Mouse (Mus musculus): ENCODE data around the gene Tifa. TPM values are rescaled to one million over a fixed set of nuclear protein-coding genes. Genes with fewer than 3 reads are reported as not detected.

Tifa gene
- polyA plus RNA-seq, 1 experiment from 2014 or later, result 3.1 TPM

GRCm38 (mm10) chr3:127862479-127862878, 72.9 kb downstream of the Tifa start:
- no peaks in the 10 kb centered on the region for H3K36me3 ChIP-seq (ENCODE audit: control insufficient read depth, insufficient read depth, low read length)
- no peak overlapping the region for H3K4me2 ChIP-seq (ENCODE audit: low read length)
- H3K27me3 ChIP-seq (ENCODE audit: control insufficient read depth, insufficient read depth, low read depth, low read length), result no peaks in the 10 kb centered on the region
- no peak overlapping the region for H3K9ac ChIP-seq (ENCODE audit: low read depth, low read length)
- no peak overlapping the region for H3K27ac ChIP-seq (ENCODE audit: low read length)
- ATAC-seq, result no peak
- H3K4me3 ChIP-seq (ENCODE audit: low read depth, low read length), result no peak overlapping the region
- no peaks in the 10 kb centered on the region for H3K4me1 ChIP-seq (ENCODE audit: control insufficient read depth, insufficient read depth, low read length)
- no peaks in the 10 kb centered on the region for H3K9me3 ChIP-seq (replicated peaks; ENCODE audit: control insufficient read depth, low read length, poor library complexity, severe bottlenecking)
- WGBS, result 76% methylated on average over 4 of the region's 4 CpGs

GRCm38 (mm10) chr3:127863571-127863970, 74.0 kb downstream of the Tifa start:
- no peak overlapping the region for H3K9ac ChIP-seq (ENCODE audit: low read depth, low read length)
- no peak overlapping the region for H3K4me2 ChIP-seq (ENCODE audit: low read length)
- no peaks in the 10 kb centered on the region for H3K27me3 ChIP-seq (ENCODE audit: control insufficient read depth, insufficient read depth, low read depth, low read length)
- no peaks in the 10 kb centered on the region for H3K4me1 ChIP-seq (ENCODE audit: control insufficient read depth, insufficient read depth, low read length)
- H3K9me3 ChIP-seq (replicated peaks; ENCODE audit: control insufficient read depth, low read length, poor library complexity, severe bottlenecking), result no peaks in the 10 kb centered on the region
- 57% methylated on average over 3 of the region's 3 CpGs for WGBS
- no peak overlapping the region for H3K4me3 ChIP-seq (ENCODE audit: low read depth, low read length)
- no peaks in the 10 kb centered on the region for H3K36me3 ChIP-seq (ENCODE audit: control insufficient read depth, insufficient read depth, low read length)
- ATAC-seq, result no peak
- no peak overlapping the region for H3K27ac ChIP-seq (ENCODE audit: low read length)

- no peak overlapping the region for H3K27ac ChIP-seq (ENCODE audit: low read length)
- no peaks in the 10 kb centered on the region for H3K9me3 ChIP-seq (replicated peaks; ENCODE audit: control insufficient read depth, low read length, poor library complexity, severe bottlenecking)
- peaks cover 2% of the 10 kb centered on the region; the same call in 1 of the 2 replicates for H3K4me1 ChIP-seq (ENCODE audit: control insufficient read depth, insufficient read depth, low read length)
- 35% methylated on average over 2 of the region's 2 CpGs for whole genome bisulfite sequencing
- H3K9ac ChIP-seq (ENCODE audit: low read depth, low read length), result no peak overlapping the region
- no peak overlapping the region for H3K4me2 ChIP-seq (ENCODE audit: low read length)
- H3K27me3 ChIP-seq (ENCODE audit: control insufficient read depth, insufficient read depth, low read depth, low read length), result no peaks in the 10 kb centered on the region
- H3K36me3 ChIP-seq (ENCODE audit: control insufficient read depth, insufficient read depth, low read length), result no peaks in the 10 kb centered on the region
- no peak overlapping the region for H3K4me3 ChIP-seq (ENCODE audit: low read depth, low read length)
- ATAC-seq, result no peak
These were observed 74.6 kb downstream of the Tifa start for GRCm38 (mm10) chr3:127864242-127864641.

GRCm38 (mm10) chr3:127868046-127868758, 78.6 kb downstream of the Tifa start:
- H3K27me3 ChIP-seq (ENCODE audit: control insufficient read depth, insufficient read depth, low read depth, low read length), result no peaks in the 10 kb centered on the region
- H3K4me1 ChIP-seq (ENCODE audit: control insufficient read depth, insufficient read depth, low read length), result peaks cover 2% of the 10 kb centered on the region; the same call in 1 of the 2 replicates
- peak overlapping the region; percentile 39 for H3K27ac ChIP-seq (ENCODE audit: low read length)
- no peaks in the 10 kb centered on the region for H3K36me3 ChIP-seq (ENCODE audit: control insufficient read depth, insufficient read depth, low read length)
- no peak for ATAC-seq
- 43% methylated on average over 9 of the region's 9 CpGs for WGBS
- no peaks in the 10 kb centered on the region for H3K9me3 ChIP-seq (replicated peaks; ENCODE audit: control insufficient read depth, low read length, poor library complexity, severe bottlenecking)
- H3K9ac ChIP-seq (ENCODE audit: low read depth, low read length), result no peak overlapping the region
- no peak overlapping the region for H3K4me3 ChIP-seq (ENCODE audit: low read depth, low read length)
- H3K4me2 ChIP-seq (ENCODE audit: low read length), result no peak overlapping the region

GRCm38 (mm10) chr3:127868880-127869279, 79.3 kb downstream of the Tifa start:
- no peaks in the 10 kb centered on the region for H3K36me3 ChIP-seq (ENCODE audit: control insufficient read depth, insufficient read depth, low read length)
- no peaks in the 10 kb centered on the region for H3K27me3 ChIP-seq (ENCODE audit: control insufficient read depth, insufficient read depth, low read depth, low read length)
- H3K27ac ChIP-seq (ENCODE audit: low read length), result no peak overlapping the region
- no peak overlapping the region for H3K4me2 ChIP-seq (ENCODE audit: low read length)
- peak; percentile 75 for ATAC-seq
- WGBS, result 29% methylated on average over 5 of the region's 5 CpGs
- H3K9me3 ChIP-seq (replicated peaks; ENCODE audit: control insufficient read depth, low read length, poor library complexity, severe bottlenecking), result no peaks in the 10 kb centered on the region
- peaks cover 2% of the 10 kb centered on the region; the same call in 1 of the 2 replicates for H3K4me1 ChIP-seq (ENCODE audit: control insufficient read depth, insufficient read depth, low read length)
- H3K9ac ChIP-seq (ENCODE audit: low read depth, low read length), result no peak overlapping the region
- no peak overlapping the region for H3K4me3 ChIP-seq (ENCODE audit: low read depth, low read length)

- no peak for ATAC-seq
- Histone ChIP-seq H3K9ac (ENCODE audit: low read depth, low read length) (no peak overlapping the region), H3K27ac (ENCODE audit: low read length) (no peak overlapping the region), H3K9me3 (replicated peaks; ENCODE audit: control insufficient read depth, low read length, poor library complexity, severe bottlenecking) (no peaks in the 10 kb centered on the region), H3K36me3 (ENCODE audit: control insufficient read depth, insufficient read depth, low read length) (no peaks in the 10 kb centered on the region), H3K4me3 (ENCODE audit: low read depth, low read length) (no peak overlapping the region), H3K4me1 (ENCODE audit: control insufficient read depth, insufficient read depth, low read length) (peaks cover 2% of the 10 kb centered on the region; the same call in 1 of the 2 replicates), H3K4me2 (ENCODE audit: low read length) (no peak overlapping the region), H3K27me3 (ENCODE audit: control insufficient read depth, insufficient read depth, low read depth, low read length) (no peaks in the 10 kb centered on the region)
- 83% methylated on average over 9 of the region's 9 CpGs for WGBS
These were observed 82.0 kb downstream of the Tifa start for GRCm38 (mm10) chr3:127871575-127871974.

- H3K36me3 ChIP-seq (ENCODE audit: control insufficient read depth, insufficient read depth, low read length), result no peaks in the 10 kb centered on the region
- no peaks in the 10 kb centered on the region for H3K4me1 ChIP-seq (ENCODE audit: control insufficient read depth, insufficient read depth, low read length)
- no peak overlapping the region for H3K9ac ChIP-seq (ENCODE audit: low read depth, low read length)
- H3K4me3 ChIP-seq (ENCODE audit: low read depth, low read length), result no peak overlapping the region
- H3K9me3 ChIP-seq (replicated peaks; ENCODE audit: control insufficient read depth, low read length, poor library complexity, severe bottlenecking), result no peaks in the 10 kb centered on the region
- ATAC-seq, result no peak
- no peak overlapping the region for H3K4me2 ChIP-seq (ENCODE audit: low read length)
- H3K27me3 ChIP-seq (ENCODE audit: control insufficient read depth, insufficient read depth, low read depth, low read length), result no peaks in the 10 kb centered on the region
- H3K27ac ChIP-seq (ENCODE audit: low read length), result no peak overlapping the region
- 56% methylated on average over 4 of the region's 4 CpGs for WGBS
These were observed 84.8 kb downstream of the Tifa start for GRCm38 (mm10) chr3:127874254-127874883.

GRCm38 (mm10) chr3:127875059-127875458, 85.5 kb downstream of the Tifa start:
- Histone ChIP-seq H3K27ac (ENCODE audit: low read length) (no peak overlapping the region), H3K27me3 (ENCODE audit: control insufficient read depth, insufficient read depth, low read depth, low read length) (no peaks in the 10 kb centered on the region), H3K4me2 (ENCODE audit: low read length) (no peak overlapping the region), H3K9ac (ENCODE audit: low read depth, low read length) (no peak overlapping the region), H3K4me3 (ENCODE audit: low read depth, low read length) (no peak overlapping the region), H3K9me3 (replicated peaks; ENCODE audit: control insufficient read depth, low read length, poor library complexity, severe bottlenecking) (no peaks in the 10 kb centered on the region), H3K36me3 (ENCODE audit: control insufficient read depth, insufficient read depth, low read length) (no peaks in the 10 kb centered on the region), H3K4me1 (ENCODE audit: control insufficient read depth, insufficient read depth, low read length) (no peaks in the 10 kb centered on the region)
- no peak for ATAC-seq
- WGBS, result 83% methylated on average over 7 of the region's 7 CpGs

GRCm38 (mm10) chr3:127875509-127875908, 85.9 kb downstream of the Tifa start:
- H3K27me3 ChIP-seq (ENCODE audit: control insufficient read depth, insufficient read depth, low read depth, low read length), result no peaks in the 10 kb centered on the region
- no peak overlapping the region for H3K27ac ChIP-seq (ENCODE audit: low read length)
- H3K4me1 ChIP-seq (ENCODE audit: control insufficient read depth, insufficient read depth, low read length), result no peaks in the 10 kb centered on the region
- no peak for ATAC-seq
- H3K4me2 ChIP-seq (ENCODE audit: low read length), result no peak overlapping the region
- no peak overlapping the region for H3K4me3 ChIP-seq (ENCODE audit: low read depth, low read length)
- no peaks in the 10 kb centered on the region for H3K9me3 ChIP-seq (replicated peaks; ENCODE audit: control insufficient read depth, low read length, poor library complexity, severe bottlenecking)
- 95% methylated on average over 2 of the region's 2 CpGs for WGBS
- H3K36me3 ChIP-seq (ENCODE audit: control insufficient read depth, insufficient read depth, low read length), result no peaks in the 10 kb centered on the region
- H3K9ac ChIP-seq (ENCODE audit: low read depth, low read length), result no peak overlapping the region
